Mouse (Mus musculus) forebrain, embryonic 11.5 days (tissue): ENCODE data around the gene B3gnt8. TPM values are rescaled to one million over a fixed set of nuclear protein-coding genes. Genes with fewer than 3 reads are reported as not detected.

Experiments used
- ATAC-seq: fragments of 200-750 bp; cut with Nextera tagmentation; replicated peaks from 2 replicates; pipeline ENCODE4 v1.8.0; 2017; ENCODE audit warnings: moderate TSS enrichment; ENCODE audit not compliant: low FRiP score
- DNase-seq: peaks from one replicate; pipeline ENCODE4 v3.0.0-alpha.2; 2017; ENCODE audit warnings: low spot score
- H3K27ac ChIP-seq: fragments of 300-500 bp; sonication (generic); 2 replicates; pipeline ENCODE4 v1.5.1; 2014; ENCODE audit warnings: low read depth, low read length
- H3K27me3 ChIP-seq: fragments of 300-500 bp; sonication (generic); 2 replicates; pipeline ENCODE4 v1.6.1; 2014; ENCODE audit warnings: mild to moderate bottlenecking, low read length, mixed read lengths; ENCODE audit not compliant: control insufficient read depth, insufficient read depth
- H3K36me3 ChIP-seq: fragments of 300-500 bp; sonication (generic); 2 replicates; pipeline ENCODE4 v1.6.1; 2014; ENCODE audit warnings: mild to moderate bottlenecking, low read length, moderate library complexity, mixed read lengths; ENCODE audit not compliant: control insufficient read depth, insufficient read depth
- H3K4me1 ChIP-seq: fragments of 300-500 bp; sonication (generic); replicated peaks from 2 replicates; pipeline ENCODE4 v1.6.1; 2014; ENCODE audit warnings: low read length, mixed read lengths; ENCODE audit not compliant: control insufficient read depth, insufficient read depth
- H3K4me2 ChIP-seq: fragments of 300-500 bp; sonication (generic); 2 replicates; pipeline ENCODE4 v1.6.1; 2014; ENCODE audit warnings: low read depth, mild to moderate bottlenecking, low read length, moderate library complexity, mixed read lengths; ENCODE audit not compliant: severe bottlenecking
- H3K4me3 ChIP-seq: fragments of 300-500 bp; sonication (generic); 2 replicates; pipeline ENCODE4 v1.5.1; 2014; ENCODE audit warnings: low read depth, low read length
- H3K9ac ChIP-seq: fragments of 300-500 bp; sonication (generic); 2 replicates; pipeline ENCODE4 v1.6.1; 2014; ENCODE audit warnings: low read length
- H3K9me3 ChIP-seq: fragments of 300-500 bp; sonication (generic); 2 replicates; pipeline ENCODE4 v1.6.1; 2016; ENCODE audit warnings: low read length, mixed read lengths; ENCODE audit not compliant: control insufficient read depth
- WGBS: fragments of 180-500 bp; shearing (Covaris S2); extraction: QIAGEN DNeasy Blood & Tissue Kit; methylation state at CpG from one replicate; pipeline ENCODE4 v1.1.7; 2014; 5-methylcytosine and 5-hydroxymethylcytosine counted together
- polyA plus RNA-seq: library from polyadenylated mRNA; unstranded; fragments of >200 nt; fragmentation: Nextera tagmentation; extraction: Ambion mirVana; gene quantifications from 2 replicates; pipeline ENCODE4 v1.2.1, GENCODE M21; 2014

B3gnt8 gene
- polyA plus RNA-seq, 1 experiment from 2014 or later: 0.99 TPM

DNA sequence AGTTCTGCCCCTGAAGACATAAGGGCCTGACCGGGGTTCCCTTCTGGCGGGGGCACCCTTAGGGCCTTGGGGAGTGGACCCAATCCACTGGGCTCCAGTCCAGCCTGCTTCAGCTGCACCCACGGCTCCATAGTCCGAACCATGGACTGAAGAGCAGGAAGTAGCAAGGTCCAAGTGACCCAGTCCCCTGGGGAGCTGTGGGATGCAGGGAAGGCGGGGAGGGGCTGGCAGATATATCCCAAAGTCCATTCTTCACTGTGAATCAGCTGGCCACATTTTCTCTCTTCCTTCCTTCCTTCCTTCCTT lies 10.8 kb upstream of the B3gnt8 start, which contains the start of gene Erich4:
Erich4 (minus strand) TSS at position 187 of the 306 bp plus-strand sequence.
- Histone ChIP-seq H3K27ac (no peak within 1 kb of the TSS), H3K9me3 (no peaks in the 10 kb centered on the region), H3K36me3 (no peaks in the 10 kb centered on the region), H3K4me2 (no peak within 1 kb of the TSS), H3K4me1 (no peaks in the 10 kb centered on the region), H3K27me3 (no peaks in the 10 kb centered on the region), H3K9ac (no peak within 1 kb of the TSS), H3K4me3 (no peak within 1 kb of the TSS)
- DNase-seq (peak; percentile 36), ATAC-seq (no peak)
- 78% methylated on average over 5 of the region's 5 CpGs for WGBS

DNA sequence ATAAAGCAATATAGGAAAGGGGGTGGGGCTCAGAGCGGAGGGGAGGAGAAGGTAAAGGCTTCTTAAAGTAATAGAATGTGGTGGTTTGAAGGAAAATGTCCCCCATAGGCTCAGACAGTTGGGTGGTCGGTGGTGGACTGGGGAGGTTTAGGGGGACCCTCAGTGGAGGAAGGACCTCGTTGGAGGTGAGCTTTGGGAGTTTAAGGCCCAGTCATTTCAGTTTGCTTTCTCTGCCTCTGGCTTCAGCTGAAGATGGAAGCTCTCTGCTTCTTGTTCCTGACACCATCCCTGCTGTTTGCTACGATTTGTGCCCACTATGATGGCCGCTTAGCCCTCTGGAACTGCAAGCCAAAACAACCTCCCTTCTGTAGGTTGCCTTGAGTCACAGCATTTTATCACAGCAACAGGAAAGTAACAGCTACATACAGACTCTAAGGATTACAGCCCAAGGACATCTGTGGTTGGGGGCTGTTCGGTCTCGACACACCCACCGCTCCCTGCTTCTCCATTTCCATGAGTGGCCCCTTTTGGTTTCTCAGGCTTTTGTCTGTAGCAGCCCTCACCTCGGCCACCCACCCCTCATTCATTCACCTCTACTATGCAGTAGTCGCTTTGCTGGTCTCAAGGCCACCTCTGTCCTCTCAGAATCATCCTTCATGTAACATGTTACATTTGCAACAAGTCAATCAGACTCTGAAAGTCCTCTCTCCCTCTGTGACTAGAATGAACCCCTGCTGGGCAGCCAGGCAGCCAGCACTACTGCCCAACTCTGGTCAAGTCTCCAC lies 8.9 kb upstream of the B3gnt8 start:
- no peaks in the 10 kb centered on the region for H3K36me3 ChIP-seq
- H3K4me1 ChIP-seq: no peaks in the 10 kb centered on the region
- ATAC-seq (no peak), DNase-seq (peak; percentile 42)
- no peak overlapping the region for H3K4me2 ChIP-seq
- H3K9ac ChIP-seq: no peak overlapping the region
- no peaks in the 10 kb centered on the region for H3K27me3 ChIP-seq
- no peak overlapping the region for H3K4me3 ChIP-seq
- H3K27ac ChIP-seq: no peak overlapping the region
- WGBS: 86% methylated on average over 10 of the region's 10 CpGs
- H3K9me3 ChIP-seq: no peaks in the 10 kb centered on the region

DNA sequence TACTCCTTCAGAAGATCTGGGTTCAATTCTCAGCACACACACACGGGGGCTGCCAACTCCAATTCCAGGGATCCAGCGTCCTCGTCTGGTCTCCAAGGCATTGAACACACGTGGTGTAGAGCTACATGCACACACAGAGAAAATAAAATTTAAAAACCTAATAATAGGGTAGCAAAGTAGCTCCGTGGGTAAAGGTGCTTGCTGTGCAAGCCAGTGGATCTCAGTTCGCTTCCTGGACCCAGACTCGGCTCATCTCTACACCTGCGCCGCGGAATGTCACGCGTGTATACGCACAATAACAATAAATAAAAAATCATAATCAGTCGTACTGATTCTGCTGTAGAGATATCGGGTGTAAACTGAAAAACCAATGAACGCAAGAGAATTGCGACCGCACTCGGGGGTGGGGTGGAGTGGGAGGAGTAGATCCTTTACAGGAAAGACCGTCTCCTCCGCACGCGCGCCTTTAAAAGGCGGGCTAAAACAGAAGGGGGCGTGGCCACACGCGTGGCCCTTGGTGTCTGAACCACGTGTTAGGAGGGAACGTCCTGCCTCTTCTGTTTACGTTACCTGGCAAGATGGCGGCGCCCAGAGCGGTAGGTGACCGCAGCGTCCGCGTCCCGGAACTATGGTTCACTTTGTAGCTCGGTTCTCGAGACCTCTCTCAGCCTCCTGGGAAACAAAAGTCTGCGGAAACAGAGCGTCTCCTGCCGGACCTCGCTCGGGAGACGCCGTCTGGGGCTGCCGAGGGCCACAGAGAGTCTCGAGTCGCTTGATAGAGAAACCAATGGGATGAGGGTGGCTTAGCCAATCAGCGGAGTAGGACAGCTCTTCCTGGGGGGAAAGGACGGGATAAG lies 7.4 kb upstream of the B3gnt8 start, which contains the start of gene Dmac2:
Dmac2 (plus strand) TSS at position 550 of the 857 bp plus-strand sequence.
- WGBS: 1% methylated on average over 53 of the region's 53 CpGs
- ATAC-seq: peak; percentile 94
- Histone ChIP-seq H3K4me2 (peak within 1 kb of the TSS; percentile 52), H3K4me1 (no peaks in the 10 kb centered on the region), H3K36me3 (no peaks in the 10 kb centered on the region), H3K27me3 (no peaks in the 10 kb centered on the region), H3K27ac (no peak within 1 kb of the TSS), H3K4me3 (peak within 1 kb of the TSS; percentile 60), H3K9me3 (no peaks in the 10 kb centered on the region), H3K9ac (peak within 1 kb of the TSS; percentile 59)
- peak; percentile 93 for DNase-seq

DNA sequence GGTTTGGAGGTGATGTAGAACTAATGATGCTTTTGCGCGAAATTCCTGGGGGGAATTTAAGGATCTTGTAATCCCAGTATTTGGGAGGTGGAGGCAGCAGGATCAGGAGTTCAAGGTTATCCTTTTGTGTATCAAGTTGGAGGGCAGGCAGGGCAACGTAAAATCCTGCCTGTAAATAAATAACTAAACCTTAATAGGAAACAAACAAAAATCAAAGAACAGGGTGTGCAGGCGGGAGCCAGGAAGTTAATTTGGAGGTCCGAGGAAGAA lies 6.8 kb upstream of the B3gnt8 start:
- Histone ChIP-seq H3K4me1 (no peaks in the 10 kb centered on the region), H3K27me3 (no peaks in the 10 kb centered on the region), H3K27ac (no peak overlapping the region), H3K36me3 (no peaks in the 10 kb centered on the region), H3K4me2 (peak overlapping the region; percentile 52), H3K9ac (peak overlapping the region; percentile 59), H3K4me3 (peak overlapping the region; percentile 60), H3K9me3 (no peaks in the 10 kb centered on the region)
- ATAC-seq (no peak), DNase-seq (no peak)
- 17% methylated on average over 5 of the region's 5 CpGs for WGBS

DNA sequence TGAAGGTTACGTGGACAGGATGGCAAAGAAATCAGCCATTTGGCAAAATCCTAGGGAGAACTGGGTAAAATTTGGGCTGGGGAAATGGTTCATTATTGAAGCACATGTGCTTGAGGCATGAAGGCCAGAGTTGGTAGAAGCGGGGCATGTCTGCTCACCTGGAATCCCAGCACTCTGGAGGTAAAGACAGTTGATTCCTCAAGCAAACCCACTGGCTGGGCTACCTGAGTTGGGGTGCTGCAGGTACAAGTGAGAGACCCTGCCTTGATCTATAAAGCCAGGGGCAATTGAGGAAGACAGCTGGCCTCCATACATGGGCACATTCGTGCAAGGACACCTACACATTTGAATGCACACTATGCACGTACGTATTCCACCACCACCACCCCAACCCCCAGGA lies 6.4 kb upstream of the B3gnt8 start:
- H3K4me3 ChIP-seq: peak overlapping the region; percentile 60
- 92% methylated on average over 5 of the region's 5 CpGs for WGBS
- no peaks in the 10 kb centered on the region for H3K36me3 ChIP-seq
- H3K27me3 ChIP-seq: no peaks in the 10 kb centered on the region
- no peak overlapping the region for H3K9ac ChIP-seq
- peak; percentile 34 for DNase-seq
- H3K4me1 ChIP-seq: no peaks in the 10 kb centered on the region
- ATAC-seq: no peak
- H3K27ac ChIP-seq: no peak overlapping the region
- no peaks in the 10 kb centered on the region for H3K9me3 ChIP-seq
- H3K4me2 ChIP-seq: peak overlapping the region; percentile 52; the same call in 1 of the 2 replicates

DNA sequence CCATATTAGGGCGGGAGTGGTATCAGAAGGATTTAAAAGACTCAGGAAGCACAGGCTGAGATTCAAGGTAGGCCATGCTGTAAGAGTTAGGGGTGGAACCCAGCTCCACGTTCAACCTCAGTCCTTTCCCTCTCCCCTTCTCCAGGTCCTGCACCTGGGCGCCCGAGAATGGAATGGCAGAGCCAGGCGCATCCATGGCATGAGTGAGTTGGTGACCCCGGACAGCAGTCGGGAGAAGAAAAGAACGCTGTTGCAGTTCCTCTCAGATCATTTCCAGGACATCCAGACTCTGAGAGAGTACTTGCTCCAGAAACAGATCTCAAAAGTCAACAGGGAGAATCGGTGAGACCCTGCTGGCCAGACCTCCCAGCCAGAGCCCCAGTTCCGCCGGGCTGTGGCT lies 5.7 kb upstream of the B3gnt8 start:
- H3K27ac ChIP-seq: no peak overlapping the region
- H3K9ac ChIP-seq: no peak overlapping the region
- H3K4me1 ChIP-seq: no peaks in the 10 kb centered on the region
- H3K4me3 ChIP-seq: no peak overlapping the region
- no peaks in the 10 kb centered on the region for H3K36me3 ChIP-seq
- ATAC-seq (no peak), DNase-seq (peak; percentile 37)
- no peak overlapping the region for H3K4me2 ChIP-seq
- WGBS: 93% methylated on average over 11 of the region's 11 CpGs
- no peaks in the 10 kb centered on the region for H3K27me3 ChIP-seq
- no peaks in the 10 kb centered on the region for H3K9me3 ChIP-seq

DNA sequence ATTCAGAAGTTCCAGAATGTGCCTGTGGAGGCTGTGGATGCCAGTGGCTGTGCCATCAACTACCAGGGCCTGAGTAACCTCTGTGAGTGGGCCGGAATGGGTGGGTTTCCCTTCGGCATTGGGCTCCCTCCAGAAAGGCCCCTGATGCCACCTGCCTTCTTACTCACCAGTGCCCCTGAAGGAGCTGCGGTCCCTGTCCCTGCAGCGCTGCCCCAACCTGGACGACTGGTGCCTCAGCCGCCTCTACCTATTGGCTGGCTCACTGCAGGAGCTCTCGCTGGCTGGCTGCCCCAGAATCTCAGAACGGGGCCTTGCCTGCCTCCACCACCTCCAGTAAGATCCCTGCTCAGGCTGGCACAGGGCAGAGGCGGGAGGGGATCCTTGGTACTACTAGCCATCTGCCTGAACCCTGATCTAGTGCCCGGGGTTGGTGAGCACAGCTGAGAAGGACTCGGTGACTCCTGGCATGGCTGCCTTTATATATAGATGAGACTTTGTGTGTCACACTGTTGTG lies 2.5 kb upstream of the B3gnt8 start:
- Histone ChIP-seq H3K9ac (no peak overlapping the region), H3K9me3 (no peaks in the 10 kb centered on the region), H3K4me2 (no peak overlapping the region), H3K4me1 (peaks cover 7% of the 10 kb centered on the region; the same call in 1 of the 2 replicates), H3K27ac (no peak overlapping the region), H3K4me3 (no peak overlapping the region), H3K36me3 (no peaks in the 10 kb centered on the region), H3K27me3 (0 out of 2 replicates have a peak, but pooled peaks cover 3% of the 10 kb centered on the region)
- DNase-seq (no peak), ATAC-seq (no peak)
- 86% methylated on average over 11 of the region's 11 CpGs for WGBS

DNA sequence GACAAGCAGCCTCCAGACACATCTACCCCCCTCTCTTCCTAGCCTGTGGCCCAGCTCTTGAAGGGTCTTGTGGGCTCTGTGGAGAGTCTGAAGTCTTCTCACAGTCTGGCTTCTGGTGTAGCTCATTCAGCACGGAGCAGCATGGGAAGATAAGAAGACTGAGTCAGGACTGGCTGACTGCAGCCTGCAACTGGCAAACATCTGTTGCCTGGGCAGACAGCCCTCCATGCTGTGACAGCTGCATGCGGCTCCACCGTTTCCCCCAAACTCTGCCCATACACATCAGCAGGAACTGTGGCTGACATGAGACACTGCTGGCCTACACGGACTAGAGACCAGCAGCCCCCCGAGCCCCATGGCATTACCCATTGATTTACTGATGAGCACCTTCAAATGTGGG lies 1.6 kb upstream of the B3gnt8 start:
- 86% methylated on average over 5 of the region's 5 CpGs for WGBS
- no peaks in the 10 kb centered on the region for H3K9me3 ChIP-seq
- H3K4me3 ChIP-seq: no peak overlapping the region
- no peaks in the 10 kb centered on the region for H3K36me3 ChIP-seq
- H3K4me2 ChIP-seq: no peak overlapping the region
- ATAC-seq: no peak
- H3K27ac ChIP-seq: no peak overlapping the region
- 0 out of 2 replicates have a peak, but pooled peaks cover 3% of the 10 kb centered on the region for H3K27me3 ChIP-seq
- peaks cover 7% of the 10 kb centered on the region; the same call in 1 of the 2 replicates for H3K4me1 ChIP-seq
- no peak for DNase-seq
- no peak overlapping the region for H3K9ac ChIP-seq
